Mouse (Mus musculus): Measurements from ENCODE around the gene Zfp963. TPM values are rescaled to one million over a fixed set of nuclear protein-coding genes. Genes with fewer than 3 reads are reported as not detected.

Zfp963 gene
- total RNA-seq (2015; ENCODE audit: low replicate concordance): 5.2 and 7.1 TPM in 2 replicates
- total RNA-seq (2017; ENCODE audit: low replicate concordance): 3.2 and 3.7 TPM in 2 replicates

GRCm38 (mm10) chr8:69749544-69750454 lies at the start of gene Zfp963:
Gene Zfp963, minus strand, starts transcription at chr8:69749970.
- peak; percentile 94 for ATAC-seq (replicated peaks; ENCODE audit: low FRiP score, poor library complexity, severe bottlenecking)

- ATAC-seq (replicated peaks; ENCODE audit: low FRiP score, poor library complexity, severe bottlenecking): no peak
These were observed 49.5 kb upstream of the Zfp963 start for GRCm38 (mm10) chr8:69799261-69799660.

GRCm38 (mm10) chr8:69797661-69798060 lies 47.9 kb upstream of the Zfp963 start:
- ATAC-seq (replicated peaks; ENCODE audit: low FRiP score, poor library complexity, severe bottlenecking): no peak

DNA sequence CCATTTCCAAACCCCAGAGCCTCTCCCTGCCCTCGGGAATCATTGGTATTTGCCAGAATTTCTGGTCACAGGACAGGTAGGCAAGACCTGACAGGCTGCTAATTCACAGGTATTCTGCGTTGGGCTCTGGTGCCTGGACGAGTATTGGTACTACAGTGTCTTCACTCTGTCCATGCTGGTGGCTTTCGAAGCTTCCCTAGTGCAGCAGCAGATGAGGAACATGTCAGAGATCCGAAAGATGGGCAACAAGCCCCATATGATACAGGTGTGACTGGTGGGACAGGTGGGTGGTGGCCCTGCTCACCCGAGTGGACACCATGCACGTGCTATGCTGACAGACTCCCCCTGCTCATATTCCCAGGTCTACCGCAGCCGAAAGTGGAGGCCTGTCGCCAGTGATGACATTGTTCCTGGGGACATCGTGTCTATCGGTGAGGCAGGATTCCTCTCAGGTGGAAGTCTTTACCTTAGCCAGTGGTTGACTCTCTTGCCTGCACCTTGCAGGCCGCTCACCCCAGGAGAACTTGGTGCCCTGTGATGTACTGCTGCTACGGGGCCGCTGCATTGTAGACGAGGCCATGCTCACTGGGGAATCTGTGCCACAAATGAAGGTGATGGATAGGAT lies 47.1 kb upstream of the Zfp963 start:
- ATAC-seq (replicated peaks; ENCODE audit: low FRiP score, poor library complexity, severe bottlenecking): no peak

DNA sequence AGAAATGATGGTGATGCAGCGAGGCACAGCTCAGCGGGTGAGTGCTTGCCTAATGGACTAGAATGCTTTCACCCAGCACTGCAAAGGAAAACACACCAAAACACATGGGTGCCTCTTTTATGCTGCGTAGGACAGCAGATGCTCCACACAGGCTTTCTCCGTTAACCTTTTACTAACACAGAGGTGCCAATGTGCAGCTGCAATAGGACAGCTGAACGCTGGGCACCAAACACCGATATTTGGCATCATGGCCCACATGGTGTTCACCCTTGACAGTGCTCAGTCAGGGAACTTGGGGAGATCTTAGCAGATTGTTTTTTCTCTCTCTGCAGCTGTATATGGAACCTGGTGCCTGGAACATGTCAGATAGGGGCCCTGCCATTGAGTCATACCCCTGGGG lies 45.1 kb upstream of the Zfp963 start:
- ATAC-seq (replicated peaks; ENCODE audit: low FRiP score, poor library complexity, severe bottlenecking): no peak

DNA sequence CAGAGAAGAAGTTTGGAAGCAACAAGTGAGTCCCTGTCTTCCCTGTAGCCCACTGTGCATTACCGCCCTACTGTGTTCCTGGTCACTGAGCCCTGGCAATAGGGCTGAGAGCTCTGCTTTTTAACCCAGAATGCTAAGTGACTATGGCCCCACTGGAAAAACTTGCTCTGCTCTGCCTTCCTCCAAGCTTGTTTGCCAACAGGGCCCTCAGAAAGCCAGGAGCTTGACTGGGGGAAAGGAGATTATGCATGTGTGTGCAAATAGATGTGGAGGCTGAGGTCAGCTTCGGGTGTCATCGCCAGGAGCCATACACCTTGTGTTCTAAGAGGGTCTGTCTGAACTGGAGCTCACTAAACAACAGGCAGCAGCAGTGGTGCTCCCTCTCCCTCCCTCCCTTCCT lies 44.3 kb upstream of the Zfp963 start:
- ATAC-seq (replicated peaks; ENCODE audit: low FRiP score, poor library complexity, severe bottlenecking): no peak

DNA sequence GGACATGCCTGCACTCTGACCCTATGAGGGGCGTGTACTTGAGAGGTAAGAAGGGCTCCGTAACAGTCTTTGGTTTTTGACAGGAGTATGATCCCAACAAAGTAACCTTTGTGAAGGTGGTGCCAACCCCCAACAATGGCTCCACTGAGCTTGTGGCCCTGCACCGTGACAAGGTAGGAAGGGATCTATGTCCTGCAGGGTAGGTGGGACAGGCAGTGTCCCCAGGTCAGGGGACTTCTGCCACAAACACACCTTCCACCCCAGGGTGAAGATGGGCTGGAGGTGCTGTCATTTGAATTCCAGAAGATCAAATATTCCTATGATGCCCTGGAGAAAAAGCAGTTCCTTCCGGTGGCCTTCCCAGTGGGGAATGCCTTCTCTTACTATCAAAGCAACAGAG lies 43.9 kb upstream of the Zfp963 start:
- ATAC-seq (replicated peaks; ENCODE audit: low FRiP score, poor library complexity, severe bottlenecking): no peak

- 0 out of 2 replicates have a peak, but pooled peaks have one; percentile 7 for ATAC-seq (replicated peaks; ENCODE audit: low FRiP score, poor library complexity, severe bottlenecking)
These were observed 41.8 kb upstream of the Zfp963 start for GRCm38 (mm10) chr8:69791415-69792068.

DNA sequence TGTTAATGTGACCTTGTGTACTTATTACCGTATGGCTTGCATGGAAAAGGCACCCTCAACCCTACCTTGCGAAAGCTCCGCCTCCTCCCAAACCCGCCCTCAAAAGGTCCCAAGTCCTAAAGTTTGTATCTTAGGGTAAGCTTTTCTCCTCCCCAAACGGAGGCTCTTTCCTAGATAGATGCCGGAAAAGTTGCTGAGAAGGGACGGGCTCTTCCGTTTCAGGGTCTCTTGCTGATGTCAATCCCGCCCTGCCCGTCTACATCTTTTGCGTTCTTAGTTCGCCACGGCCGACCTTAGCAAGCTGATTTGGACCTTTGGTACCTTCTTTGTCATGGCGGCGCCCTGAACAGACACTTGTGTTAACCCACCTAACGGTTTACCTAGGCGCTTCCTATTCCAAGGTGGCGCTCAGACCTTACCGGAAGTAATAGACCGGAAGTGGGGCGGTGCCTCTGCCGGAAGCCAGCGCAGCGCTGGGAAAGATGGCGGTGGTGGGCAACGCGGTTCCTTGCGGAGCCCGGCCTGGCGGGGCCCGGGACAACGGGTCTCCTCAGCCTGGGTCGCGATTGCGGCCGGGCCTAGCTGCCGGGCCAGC lies 41.1 kb upstream of the Zfp963 start, which contains the start of the genes Atp13a1 and Zfp866:
TSS of gene Atp13a1 (plus strand) at position 391 of the 595 bp plus-strand sequence.
TSS of gene Zfp866 (minus strand) at position 406 of the 595 bp plus-strand sequence.
- peak; percentile 96 for ATAC-seq (replicated peaks; ENCODE audit: low FRiP score, poor library complexity, severe bottlenecking)

GRCm38 (mm10) chr8:69790364-69790763 lies 40.6 kb upstream of the Zfp963 start:
- ATAC-seq (replicated peaks; ENCODE audit: low FRiP score, poor library complexity, severe bottlenecking): peak; percentile 22; the same call in 1 of the 2 replicates

DNA sequence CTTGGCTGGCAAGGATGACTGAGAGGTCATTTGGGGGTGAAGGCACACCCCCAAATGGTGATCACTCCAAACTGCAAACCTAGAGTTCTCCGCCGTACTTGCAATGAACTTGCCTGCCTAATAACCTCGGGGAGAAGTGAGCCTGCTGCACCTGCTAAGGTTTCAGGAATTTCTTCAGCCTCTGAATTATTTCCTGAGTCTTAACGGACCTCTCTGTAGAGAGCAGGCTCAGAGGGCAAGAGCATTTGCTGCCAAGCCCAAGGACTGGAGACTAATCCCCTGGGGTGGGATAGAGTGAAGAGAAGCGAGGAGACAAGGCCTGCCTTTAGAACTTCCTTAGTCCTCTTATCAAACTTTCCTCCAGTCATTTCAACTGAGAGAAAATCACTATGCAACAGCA lies 40.0 kb upstream of the Zfp963 start:
- no peak for ATAC-seq (replicated peaks; ENCODE audit: low FRiP score, poor library complexity, severe bottlenecking)

DNA sequence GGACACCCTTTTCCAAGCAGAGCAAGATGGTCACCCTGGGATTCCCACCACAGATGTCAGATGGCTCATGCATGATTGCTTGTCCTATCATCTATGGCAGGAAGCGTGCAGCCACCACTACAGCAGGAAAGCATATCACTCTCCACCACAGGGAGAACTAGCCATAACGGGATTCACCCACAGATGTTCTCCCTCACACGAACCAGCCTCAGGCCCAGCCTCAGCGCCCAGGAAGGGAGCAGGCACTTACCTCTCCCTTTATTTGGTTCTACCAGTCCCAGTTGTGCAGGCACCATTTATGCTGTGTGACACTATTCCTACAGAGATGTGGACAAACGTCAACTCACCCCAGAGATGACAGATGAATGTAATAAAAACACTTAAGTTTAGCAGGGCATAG lies 39.3 kb upstream of the Zfp963 start:
- no peak for ATAC-seq (replicated peaks; ENCODE audit: low FRiP score, poor library complexity, severe bottlenecking)

GRCm38 (mm10) chr8:69777111-69777510 lies 27.3 kb upstream of the Zfp963 start:
- ATAC-seq (replicated peaks; ENCODE audit: low FRiP score, poor library complexity, severe bottlenecking): no peak

DNA sequence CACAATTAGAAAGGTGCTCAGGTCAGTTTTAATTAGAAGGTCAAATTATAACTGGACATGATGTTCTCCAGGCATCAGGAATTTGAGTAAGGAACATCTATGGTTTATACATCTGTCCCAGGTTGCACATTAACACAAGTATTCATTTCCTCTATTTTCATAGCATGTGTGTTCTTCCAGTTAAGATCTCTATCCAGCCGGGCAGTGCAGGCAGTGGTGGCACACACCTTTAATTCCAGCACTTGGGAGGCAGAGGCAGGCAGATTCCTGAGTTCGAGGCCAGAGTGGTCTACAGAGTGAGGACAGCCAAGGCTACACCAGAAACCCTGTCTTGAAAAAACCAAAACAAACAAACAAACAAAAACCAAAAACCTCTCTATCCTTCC lies 25.4 kb upstream of the Zfp963 start:
- ATAC-seq (replicated peaks; ENCODE audit: low FRiP score, poor library complexity, severe bottlenecking): peak; percentile 17; the same call in 1 of the 2 replicates

DNA sequence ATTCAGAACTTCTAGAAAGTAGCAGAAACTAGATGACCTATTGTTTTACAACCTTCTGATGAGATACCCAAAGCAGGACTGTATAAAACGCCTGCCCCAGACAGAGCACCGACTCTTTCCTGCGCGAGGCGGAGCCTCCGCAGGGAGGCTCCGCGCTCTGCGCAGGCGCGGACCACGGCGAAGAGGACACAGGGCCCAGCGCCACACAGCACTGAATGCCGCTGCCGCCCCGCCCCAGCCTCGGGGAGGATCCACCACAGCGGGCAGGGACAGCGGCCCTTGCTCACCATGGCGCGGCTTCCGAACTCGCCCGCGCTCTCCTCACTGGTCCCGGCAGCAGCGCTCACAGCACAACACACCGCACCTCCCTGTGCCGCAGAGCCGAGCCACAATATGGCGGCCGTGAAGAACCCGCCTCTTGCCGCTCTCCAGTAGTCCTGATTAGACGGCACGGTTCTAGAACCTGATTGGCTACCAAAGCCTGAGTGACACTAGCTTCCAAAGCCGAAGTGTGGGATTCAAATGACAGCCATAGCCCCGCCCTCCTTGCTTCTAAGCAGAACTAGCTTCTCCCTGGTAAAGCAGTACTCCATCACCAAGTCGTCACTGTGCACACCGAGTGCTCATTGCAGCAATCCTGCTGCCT lies 24.9 kb upstream of the Zfp963 start, which contains the start of gene Gm20422:
TSS of gene Gm20422 (minus strand) at position 384 of the 646 bp plus-strand sequence.
- peak; percentile 99 for ATAC-seq (replicated peaks; ENCODE audit: low FRiP score, poor library complexity, severe bottlenecking)

GRCm38 (mm10) chr8:69772106-69772505 lies 22.3 kb upstream of the Zfp963 start:
- no peak for ATAC-seq (replicated peaks; ENCODE audit: low FRiP score, poor library complexity, severe bottlenecking)

- no peak for ATAC-seq (replicated peaks; ENCODE audit: low FRiP score, poor library complexity, severe bottlenecking)
These were observed 21.5 kb upstream of the Zfp963 start for GRCm38 (mm10) chr8:69771221-69771620.

DNA sequence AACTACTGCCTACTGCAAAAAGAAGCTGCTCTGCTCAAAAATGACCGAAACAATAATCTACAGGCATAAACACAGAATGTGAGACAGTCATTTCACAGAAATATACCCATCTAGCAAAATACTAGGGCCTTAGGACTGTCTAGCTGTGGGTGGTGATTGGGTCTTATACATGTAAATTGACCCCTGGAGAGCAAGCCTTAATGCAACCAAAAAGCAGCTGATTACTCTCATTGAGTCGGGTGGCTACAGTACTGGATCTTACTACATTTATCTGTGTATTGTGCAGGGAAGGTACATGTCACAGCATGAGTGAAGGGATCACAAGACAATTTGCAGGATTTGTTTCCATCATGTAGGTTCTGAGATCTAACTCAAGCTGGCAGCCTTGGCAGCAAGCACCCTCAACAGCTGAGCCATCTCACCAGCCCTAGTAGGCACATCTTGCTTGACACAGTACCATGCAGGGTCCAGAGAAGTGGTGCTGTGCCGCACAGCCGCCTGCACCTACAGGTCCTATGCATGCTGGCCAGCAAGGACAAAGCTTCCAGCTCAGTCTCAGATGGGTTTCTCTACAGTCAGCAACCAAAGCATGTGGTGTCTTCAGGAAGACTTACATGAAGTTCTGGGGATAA lies 12.2 kb upstream of the Zfp963 start:
- no peak for ATAC-seq (replicated peaks; ENCODE audit: low FRiP score, poor library complexity, severe bottlenecking)

DNA sequence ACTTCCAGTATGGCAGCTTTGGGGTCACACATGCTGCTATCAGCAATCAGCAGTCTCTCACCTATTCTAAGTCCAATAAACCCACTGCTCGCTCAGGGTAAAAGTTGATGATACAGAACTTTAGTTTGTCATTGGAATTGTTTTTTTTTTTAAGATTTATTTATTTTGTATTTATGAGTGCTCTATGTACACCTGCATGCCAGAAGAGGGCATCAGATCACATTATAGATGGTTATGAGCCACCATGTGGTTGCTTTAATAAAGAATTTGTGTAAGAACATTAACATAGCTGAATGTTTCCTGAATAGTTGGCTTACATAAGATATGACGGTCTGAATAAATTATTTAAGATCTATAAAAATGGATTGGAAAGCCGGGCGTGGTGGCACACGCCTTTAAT lies 8.5 kb upstream of the Zfp963 start:
- ATAC-seq (replicated peaks; ENCODE audit: low FRiP score, poor library complexity, severe bottlenecking): no peak
